Mouse (Mus musculus) ovary, postnatal 14 days (tissue): ENCODE results near the gene Slco2b1.

Experiments
- DNase-seq: peaks from one replicate; pipeline ENCODE4 v3.0.0; 2022; ENCODE audit warnings: low spot score

Slco2b1 gene

DNA sequence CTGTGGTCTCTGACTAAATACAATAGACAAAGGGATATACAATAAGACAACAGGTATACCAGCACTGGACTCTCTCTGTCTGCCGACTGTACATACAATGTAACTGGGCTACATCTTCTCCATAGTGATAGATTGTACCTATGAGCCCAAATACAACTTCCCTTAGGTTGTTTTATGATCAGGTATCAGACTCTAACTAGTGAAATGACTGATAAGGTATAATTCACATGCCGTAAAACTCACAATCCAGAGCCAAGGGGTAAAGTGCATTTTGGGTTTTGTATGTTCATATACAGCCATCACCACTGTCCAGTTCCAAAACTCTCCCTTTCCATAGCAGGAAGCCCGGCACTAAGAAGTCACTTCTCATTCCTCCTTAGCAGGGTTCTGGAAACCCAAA lies 17.8 kb downstream of the Slco2b1 start:
- no peak for DNase-seq

DNA sequence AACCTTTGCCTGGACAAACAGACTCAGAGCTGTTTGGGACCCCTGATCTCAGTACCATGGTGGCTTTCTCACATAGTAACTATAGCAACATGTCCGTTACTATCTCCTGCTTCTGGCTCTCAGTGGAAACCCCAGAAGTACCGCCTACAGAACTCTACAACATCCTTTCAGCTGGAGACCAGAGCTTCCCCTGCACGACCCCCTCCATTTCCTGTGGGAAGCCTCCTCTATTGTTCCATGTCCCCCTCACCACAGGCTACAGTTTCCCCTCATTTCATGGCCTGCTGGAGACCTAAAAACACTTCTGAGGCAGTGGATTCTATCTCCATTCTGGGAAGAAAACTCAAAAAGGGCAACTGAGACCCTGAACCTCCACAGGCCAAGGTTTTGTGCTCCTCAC lies 18.7 kb downstream of the Slco2b1 start:
- DNase-seq = no peak

DNA sequence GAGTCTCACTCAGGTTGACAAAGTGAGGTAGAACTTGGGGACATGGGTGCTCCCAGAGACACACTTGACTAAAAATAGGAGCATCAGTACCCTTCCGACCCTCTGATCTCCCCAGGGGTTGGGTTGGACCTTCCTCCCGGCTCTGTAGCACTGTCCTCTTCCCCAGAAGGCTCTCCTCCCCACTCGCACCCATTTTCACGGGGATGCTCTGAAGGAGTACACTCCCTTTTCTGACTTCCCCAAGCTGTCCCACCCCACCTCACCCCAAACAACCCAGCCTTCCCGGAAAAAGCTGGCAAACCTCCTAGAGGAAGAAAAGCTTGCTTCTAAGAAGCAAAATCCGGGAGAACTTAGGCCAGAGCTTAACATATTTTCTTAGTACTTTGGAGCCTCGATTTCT lies 20.3 kb downstream of the Slco2b1 start:
- DNase-seq = no peak

DNA sequence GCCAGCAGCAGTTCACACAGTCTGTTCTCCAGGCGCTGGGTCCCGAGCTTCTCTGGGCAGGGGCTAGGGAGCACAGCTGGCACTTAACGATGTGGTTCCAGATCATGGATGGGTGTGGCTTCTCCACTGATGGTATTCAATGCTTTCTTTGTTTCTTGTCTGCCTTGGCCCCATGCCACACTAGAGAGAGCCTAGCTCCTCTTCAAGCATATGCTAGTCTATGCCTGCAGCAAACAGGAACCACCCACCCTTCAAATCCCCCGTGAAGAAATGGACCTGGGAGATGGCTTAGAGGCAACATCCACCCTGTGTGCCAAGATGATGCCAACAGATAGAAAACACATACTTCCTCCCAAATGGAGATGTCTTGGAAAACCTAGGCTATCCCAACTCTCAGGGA lies 27.1 kb downstream of the Slco2b1 start:
- DNase-seq = no peak

DNA sequence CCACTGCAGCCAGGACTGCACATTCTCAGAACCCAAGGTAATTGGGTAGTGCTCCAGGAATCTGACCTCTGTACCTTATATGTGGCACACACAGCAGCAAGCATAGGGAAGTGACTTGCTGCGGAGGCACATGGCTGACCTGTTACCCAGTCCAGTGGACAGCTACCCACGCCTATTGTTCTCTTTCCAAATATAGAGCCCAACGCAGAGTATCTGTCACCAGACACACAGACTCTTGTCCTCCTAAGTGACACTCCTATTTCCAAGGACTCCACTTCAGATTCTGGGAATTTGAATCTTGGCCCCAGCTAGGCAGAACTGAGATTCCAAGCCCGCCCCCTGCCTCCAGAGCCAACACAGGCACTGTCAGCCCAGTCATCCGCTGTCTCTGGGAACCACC lies 30.4 kb downstream of the Slco2b1 start:
- DNase-seq = no peak

DNA sequence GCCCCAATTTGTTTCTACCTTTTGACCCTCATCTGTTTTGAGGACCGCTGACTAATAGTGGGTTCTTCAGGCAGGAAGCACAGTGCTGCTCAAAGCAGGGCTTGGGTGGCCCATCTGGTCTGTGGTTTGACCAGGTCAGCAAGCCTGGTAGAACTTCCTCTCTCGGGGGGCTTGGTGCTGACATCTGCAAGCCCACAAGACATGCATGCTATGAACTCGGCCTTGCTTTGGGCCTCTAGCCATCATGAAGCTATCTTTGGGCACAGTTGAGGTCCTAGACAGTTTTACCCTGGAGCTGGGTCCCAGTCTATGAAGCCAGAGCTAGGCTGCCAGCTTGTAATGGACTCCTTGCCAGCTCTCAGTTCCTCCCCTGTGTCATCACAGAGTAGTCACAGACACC lies 36.2 kb downstream of the Slco2b1 start:
- no peak for DNase-seq

DNA sequence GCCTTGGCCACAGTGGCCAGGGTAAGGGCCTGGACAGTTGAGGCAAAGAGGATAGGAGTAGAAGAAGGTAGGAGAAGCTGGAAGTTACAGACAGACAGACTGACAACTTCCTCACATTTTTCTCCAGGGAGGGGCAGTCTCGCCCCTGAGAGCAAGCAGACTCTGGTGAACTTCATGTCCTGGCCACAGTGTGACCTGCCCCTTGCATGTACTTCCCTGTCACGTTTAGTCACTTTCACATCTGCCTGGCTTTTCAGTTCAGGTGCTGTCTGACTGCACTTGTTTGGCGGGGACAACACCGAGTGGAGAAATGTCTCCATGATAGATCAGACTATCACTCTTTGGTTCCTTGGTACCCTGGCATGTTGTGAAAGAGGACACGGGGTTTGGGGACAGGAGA lies 36.9 kb downstream of the Slco2b1 start:
- no peak for DNase-seq

DNA sequence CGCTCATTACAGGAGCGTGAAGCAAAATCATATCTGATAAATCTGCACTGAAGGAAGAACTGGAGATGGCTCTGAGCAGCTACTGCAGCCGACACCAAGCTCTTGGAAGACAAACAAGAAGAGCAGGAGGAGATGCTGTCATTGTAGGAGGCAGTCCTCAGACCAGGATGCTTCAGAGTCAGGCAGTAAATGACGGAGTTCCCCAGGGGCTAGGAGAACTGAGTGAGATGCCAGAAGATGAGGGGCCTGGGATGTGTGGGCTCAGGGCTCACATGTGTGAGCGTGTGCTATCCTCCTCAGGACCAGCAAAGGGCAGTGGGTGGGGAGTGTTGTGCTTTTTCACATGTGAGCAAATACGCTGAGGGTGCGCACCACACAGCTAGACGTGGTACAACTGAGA lies 38.0 kb downstream of the Slco2b1 start:
- DNase-seq = no peak

DNA sequence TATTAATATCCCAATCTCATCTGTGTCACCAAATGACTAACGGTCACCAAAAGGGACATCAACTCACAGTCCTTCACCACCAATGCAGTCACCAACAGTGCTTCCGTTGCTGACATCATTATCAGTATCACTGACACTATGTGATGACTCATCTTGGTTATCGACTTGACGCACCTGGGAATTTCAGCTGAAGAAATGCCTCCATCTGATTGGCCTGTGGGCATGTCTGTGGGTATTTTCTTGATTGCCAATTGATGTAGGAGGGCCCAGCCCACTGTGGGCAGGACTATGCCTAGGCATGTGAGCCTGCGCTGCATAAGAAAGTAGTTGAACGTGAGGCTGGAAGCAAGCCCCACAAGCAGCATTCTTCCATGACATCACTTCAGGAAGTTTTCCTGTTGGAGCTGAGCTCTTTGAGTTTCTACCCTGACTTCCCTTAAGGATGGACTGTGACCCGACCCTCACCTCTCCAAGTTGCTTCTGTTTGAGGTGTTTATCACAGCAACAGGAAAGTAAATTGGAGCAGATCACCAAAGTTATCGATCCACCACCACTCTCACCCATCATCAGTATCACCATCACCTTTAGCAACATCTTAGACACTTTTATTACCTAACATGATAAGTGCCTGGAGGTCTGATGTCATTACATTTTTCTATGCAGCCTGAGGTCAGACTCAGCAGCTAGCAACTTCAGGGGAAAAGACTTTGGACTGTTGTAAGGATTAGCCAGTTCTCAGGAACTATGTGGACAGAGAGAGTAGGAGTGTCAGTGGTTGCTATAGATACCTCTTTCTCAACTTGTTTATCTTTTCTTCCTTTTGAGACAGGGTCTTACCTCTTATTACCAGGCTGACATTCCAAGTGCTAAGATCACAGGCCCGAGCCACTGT lies 39.4 kb downstream of the Slco2b1 start:
- no peak for DNase-seq

DNA sequence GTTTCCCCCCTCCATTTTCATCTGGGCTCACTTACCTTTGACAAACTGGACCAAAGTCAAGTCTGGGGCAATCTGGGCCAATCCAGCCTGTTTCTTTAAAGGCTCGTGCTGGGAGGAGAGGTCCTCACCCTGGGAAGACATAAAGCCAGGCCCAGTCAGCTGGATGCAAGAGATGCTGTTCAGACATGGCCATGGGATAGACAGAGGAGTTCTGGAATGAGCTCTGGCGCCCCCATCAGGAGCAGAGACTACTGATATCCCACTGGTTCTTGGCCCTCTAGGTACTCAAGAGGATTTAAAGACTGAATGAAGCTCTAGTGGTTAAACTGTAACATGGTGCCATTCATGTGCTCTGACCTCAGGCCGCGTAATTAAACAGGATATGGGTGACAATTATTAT lies 40.2 kb downstream of the Slco2b1 start:
- no peak for DNase-seq

DNA sequence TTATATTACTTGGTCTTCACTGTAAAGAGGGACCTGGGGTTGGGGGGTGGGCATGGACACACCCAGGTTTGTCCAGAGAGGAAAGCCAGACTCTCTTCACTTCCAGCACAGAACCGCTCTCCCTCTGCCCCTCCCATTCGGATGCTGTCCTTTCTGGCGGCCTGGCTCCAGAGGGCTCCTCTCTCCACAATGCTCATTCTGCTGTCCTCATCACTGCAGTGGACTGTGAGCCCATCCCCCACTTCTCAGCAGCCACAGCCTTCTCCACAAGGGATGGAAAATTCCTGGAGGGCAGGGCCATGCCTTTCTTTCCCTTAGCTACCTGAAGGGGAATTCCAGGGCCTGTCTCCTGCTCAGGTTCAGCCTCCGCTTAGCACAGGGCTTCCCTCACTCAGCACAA lies 42.3 kb downstream of the Slco2b1 start:
- no peak for DNase-seq

DNA sequence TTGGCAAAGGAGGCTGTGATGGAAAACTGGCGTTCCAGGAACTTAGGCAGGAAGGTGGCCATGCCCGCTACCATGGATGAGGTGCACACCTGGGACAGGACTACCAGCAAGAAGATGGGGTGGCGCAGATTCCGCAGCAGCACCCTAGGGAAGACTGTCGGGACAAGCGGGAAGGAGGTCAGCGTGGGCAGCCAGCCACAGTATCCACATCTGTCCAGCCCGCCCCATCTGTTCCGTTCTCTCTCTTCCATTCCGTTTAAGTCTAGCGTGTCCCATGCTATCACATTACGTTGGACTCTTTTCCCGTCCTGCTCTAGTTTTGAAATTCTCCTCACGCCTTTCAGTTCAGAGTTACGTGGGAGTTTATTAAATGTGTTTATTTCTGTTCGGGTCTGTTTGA lies 44.0 kb downstream of the Slco2b1 start:
- DNase-seq = no peak

DNA sequence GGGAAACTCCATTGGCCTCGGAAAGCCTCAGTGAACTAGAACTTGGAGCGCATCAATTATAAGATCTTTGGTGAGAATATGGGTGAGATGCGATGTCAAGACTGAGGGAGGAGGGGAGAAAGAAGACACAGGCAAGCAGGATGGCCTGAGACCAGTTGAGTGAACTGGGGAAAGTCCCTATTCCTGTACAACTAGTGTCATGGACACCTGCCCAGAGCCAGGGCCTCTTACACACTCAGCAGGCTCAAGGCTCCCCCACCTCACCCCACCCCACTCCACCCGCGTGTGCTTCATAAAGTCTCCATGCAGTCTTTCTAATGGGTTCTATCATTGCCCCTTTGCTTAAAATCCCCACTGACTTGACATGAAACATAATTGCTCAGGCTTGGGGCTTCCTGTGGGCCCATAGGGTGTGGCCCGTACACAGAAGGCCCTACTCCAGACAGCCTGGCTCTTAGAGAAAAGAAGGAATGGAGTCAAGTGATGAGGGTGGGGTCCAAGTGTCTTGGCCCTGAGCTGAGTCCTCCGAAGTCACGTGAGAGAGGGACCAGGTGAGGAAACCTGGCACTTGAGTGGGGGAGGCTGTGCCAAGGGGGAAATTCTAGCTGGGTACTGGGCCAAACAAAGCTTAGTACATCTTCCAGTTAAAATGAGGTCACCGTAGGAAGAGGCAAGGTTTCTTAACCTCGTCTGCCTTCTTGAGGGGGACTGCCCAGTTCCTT lies 45.2 kb downstream of the Slco2b1 start:
- DNase-seq = no peak

DNA sequence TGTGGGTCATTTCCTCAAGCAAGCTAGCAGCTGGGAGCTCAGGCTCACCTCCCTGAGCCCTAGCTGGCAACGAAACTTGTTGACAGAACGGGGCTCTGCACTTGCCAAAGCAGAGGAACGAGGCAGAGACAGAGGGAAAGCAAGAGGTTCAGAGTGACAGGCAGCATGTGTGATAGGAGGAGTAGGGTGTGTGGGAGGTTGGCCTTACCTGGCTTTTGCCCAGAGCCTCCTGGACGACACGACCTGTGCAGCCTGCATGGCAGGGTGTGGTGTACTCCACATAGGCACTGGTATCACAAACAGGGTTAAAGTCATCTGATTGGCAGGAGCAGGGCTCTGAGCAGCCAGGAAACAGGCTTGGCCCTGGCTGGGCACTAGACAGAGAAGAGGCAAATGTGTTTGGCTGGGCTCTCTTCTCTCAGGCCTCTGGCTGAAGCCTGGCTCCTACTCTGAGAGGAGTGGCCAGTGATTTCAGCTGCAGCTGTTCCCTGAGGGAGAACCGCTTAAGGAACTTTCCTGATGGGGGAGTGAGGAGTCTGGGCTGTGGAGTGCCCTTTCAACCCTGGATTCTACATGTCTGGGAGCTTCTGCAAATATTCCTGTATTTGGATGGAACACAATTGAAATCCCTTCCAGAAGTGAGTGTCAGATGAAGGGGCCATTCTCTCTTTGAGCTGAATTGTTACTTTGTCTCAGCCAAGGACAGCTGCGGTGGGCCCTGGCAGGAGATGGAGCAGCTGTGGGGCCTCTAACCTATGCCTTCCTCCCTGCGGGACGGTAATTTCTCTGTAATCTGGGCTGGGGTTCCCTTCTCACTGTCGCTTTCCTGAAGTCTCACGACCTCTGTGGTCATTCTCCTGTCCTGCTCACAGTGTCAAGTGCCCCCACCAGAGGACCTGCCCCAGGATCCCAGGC lies 46.3 kb downstream of the Slco2b1 start:
- peak; percentile 63 for DNase-seq

DNA sequence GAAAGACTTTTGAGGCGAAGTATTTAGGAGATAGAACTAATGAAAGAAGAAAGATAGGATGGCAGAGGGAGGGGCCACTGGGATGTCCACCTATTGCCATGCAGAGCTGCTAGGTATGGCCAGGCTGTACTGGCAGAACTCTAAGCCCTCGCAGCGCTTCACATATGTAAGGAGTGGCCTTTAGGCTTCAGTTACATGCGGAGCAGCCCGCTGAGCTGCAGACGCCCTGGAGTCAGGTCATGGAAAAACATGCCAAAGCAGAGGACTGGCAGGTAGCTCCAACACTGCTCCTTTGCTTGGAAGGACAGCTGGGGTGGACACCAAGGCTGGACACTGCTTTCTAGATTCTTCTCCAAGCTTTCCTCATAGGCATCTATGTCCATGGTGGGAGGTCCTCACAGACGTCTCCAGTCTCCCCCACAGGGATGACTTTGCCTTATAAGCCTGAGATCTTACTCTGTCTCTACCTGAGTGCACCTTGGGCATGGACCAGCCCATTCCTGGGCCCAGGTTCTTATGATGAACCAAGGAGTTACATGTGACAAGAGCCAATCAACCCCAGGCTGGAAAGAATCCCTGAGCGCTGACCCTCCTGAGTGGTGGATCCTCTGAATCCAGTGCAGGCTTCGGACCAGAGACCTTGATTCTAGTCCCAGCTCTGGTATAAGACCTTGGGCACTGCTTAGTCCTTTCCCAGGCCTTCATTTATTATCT lies 47.5 kb downstream of the Slco2b1 start:
- no peak for DNase-seq

DNA sequence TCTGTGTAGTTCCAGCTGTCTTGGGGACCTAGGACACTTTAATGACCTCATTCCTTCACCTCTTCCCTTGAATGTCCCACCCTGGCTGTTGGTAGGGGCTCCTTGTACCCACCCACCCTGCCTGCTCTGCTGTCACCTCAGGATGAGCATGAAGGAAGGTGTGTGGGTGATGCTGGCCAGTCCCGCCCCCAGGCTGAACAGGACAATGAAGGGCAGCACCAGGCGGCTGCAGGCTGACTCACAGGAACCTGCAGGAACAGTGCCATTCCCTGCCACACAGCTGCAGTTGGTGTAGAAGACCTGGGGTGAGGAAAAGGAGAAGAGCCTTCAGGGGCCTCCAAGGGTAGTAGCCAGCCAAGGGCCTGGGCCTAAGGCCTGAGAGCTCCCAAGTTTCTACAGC lies 48.8 kb downstream of the Slco2b1 start:
- no peak for DNase-seq

DNA sequence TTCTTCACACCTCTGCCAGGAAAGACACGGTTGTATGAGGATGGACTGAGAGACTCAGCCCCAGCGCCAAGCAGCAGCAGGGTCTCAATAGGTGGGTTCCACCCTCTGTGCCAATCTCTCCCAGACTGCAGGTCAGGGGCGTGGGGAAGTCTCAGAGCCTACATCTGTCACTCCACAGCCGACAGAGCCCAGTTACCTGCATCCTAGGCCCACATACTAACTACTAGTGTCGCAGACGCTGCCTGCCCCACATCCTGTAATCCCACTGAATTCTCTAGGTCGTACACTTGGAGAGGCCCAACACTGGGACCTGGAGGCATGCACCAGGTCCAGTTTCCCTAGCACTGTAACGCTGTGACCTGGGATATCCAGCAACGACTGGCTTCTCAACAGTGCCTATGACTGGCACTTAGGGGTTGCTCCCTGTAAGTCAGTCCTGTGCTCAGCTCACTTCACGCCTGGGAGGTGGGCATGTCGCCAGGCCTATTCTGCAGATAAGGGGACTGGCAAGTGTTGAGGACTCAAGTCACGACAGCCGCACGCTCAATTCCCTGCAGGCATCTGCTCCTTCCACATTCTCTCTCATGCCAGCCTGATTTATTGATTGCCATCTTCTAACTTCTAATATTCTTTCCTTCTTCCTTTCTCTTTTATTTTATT lies 49.4 kb downstream of the Slco2b1 start:
- DNase-seq = no peak

DNA sequence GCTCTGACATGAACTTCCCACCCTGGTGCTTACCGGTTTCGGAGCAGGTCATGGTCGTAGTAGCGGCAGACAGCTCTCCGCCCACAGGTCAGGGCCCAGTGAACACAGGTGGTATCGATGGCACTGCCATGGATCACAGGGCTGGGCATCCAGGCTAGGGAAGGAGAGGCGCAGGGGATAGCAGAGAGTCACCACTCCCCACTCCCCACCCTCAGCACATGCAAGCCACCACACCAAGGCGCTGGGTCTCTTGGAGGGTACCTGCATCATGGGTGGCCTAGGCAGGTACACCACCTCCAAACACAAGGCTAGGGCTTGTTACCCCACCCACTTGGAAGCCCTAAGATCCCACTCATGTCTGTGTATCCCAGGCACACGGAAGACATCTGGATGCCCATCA lies 50.1 kb downstream of the Slco2b1 start:
- no peak for DNase-seq

DNA sequence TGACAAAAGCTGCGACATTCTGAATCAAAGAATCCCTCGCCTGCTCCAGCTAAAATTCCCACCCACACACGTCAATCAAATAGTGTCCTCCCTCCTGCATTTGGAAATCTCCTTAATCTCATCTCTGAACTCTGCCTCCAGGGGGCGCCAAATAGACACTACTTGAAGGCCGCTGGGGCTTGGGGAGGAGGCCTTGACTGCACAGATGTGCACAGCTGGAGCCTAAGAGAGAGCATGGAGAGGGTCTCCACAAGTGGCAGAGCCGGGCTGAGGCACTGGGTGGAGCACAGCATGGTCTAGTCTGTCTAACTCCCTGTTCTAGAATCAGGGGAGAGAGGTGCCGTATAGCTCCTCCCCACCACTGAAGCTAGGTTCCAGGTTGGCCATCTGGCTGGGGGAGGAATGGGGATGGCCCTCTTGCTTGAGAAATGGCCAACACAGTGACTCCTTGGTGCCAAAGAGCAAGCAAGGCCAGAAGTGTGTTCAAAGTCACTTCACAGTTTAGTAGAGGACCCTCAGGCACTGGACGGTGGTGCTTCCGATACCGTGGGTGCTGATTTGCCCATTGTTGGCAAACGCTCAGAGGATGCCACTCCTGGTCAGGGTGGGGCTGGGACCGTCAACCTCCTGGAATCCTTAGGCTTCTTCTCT lies 51.6 kb downstream of the Slco2b1 start:
- peak; percentile 82 for DNase-seq

DNA sequence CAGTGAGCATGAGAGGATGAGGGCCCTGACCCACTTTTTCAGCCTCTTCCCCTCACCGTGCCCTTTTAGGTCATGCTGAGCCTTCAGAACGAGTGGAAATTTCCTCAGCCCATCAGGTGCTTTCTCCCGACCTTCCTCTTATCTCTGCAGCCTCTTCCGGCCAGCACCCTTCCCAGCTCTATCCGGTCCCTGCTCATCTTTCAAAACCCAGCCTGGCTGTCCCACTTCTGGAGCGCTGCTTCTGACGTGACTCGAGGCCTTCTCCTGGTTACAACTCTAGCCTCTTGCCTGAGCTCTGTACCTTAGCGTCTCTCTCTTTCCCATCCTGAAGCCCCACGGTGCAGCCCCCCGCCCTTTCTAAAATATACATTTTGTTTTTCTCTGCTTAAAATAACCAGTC lies 56.9 kb downstream of the Slco2b1 start:
- DNase-seq = no peak

DNA sequence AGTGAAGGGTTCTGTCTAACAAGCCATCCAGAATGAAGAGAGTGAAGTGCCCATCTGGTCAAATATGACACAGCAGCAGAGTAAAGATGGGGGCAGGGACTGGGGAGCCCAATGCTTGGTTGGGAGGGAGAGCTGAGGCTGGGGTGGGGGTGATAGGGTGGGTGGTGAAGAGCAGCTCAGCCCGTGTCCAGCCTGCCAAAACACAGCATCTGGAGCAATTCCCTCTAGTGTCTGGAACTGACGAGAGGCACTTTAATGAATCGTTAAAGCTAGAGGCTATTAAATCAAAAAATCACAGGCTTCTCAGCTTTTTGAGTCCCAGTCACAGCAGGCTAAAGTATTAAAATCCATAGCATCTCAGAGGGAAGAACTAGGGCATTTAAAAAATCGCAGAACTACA lies 61.6 kb downstream of the Slco2b1 start:
- no peak for DNase-seq
